22 mouse cellular contexts compared by ENCODE assay signal in the genomic region with DNA sequence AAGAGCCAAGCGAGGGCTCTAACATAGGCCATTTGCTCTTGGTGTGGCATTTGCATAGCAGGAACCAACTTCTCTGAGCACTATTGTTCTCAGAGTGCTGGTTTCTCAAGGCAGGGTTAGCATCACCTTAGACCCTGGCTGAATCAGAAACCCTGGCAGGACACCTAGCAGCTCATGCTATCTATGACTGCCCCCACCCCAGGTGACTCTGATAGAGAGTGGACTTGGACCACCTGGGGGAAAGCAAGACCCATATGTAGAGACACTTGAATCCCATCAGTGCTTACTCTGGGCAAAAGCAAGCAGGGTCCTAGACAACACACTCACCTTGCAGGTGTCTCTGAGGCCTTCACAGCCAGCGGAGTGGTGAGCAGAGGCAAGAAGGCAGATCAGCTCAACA.
"Had no signal": no experiment of that assay in that cellular context is flagged by ENCODE, and none has a peak within 500 bp of the region (broad histone marks: within the 10 kb centered on the region; RNA-seq: fewer than 3 reads in every experiment).

No protein-coding gene starts in this region.

- DNase-seq: kidney, adult 18-20 months; kidney, adult 9 months; kidney, postnatal 14 days; kidney, postnatal 4 days; left cerebral cortex, postnatal 4 days; lung, postnatal 10 days; lung, postnatal 36 days; retina, postnatal 1 day; thymus, adult 18-20 months; thymus, postnatal 36 days had no signal

- H3K36me3 ChIP-seq: intestine, embryonic 15.5 days; limb, embryonic 12.5 days; limb, embryonic 15.5 days; lung, embryonic 15.5 days; midbrain, embryonic 10.5 days; midbrain, embryonic 13.5 days; neural tube, embryonic 13.5 days had no signal

- H3K4me1 ChIP-seq: intestine, embryonic 15.5 days; megakaryocyte, embryonic 14.5 days; midbrain, embryonic 10.5 days; midbrain, embryonic 13.5 days; neural tube, embryonic 13.5 days had no signal

- H3K27ac ChIP-seq: intestine, embryonic 15.5 days; limb, embryonic 12.5 days; limb, embryonic 15.5 days; liver, embryonic 14.5 days; lung, embryonic 15.5 days; midbrain, embryonic 10.5 days; midbrain, embryonic 13.5 days; neural tube, embryonic 13.5 days; stomach, postnatal 0 days had no signal

- H3K9me3 ChIP-seq: intestine, embryonic 15.5 days; limb, embryonic 12.5 days; limb, embryonic 15.5 days; lung, embryonic 15.5 days; megakaryocyte, embryonic 14.5 days; midbrain, embryonic 10.5 days; midbrain, embryonic 13.5 days; neural tube, embryonic 13.5 days had no signal

- H3K9ac ChIP-seq: intestine, embryonic 15.5 days; limb, embryonic 12.5 days; limb, embryonic 15.5 days; liver, embryonic 14.5 days; lung, embryonic 15.5 days; midbrain, embryonic 13.5 days; neural tube, embryonic 13.5 days had no signal

- H3K4me2 ChIP-seq: intestine, embryonic 15.5 days; limb, embryonic 12.5 days; limb, embryonic 15.5 days; lung, embryonic 15.5 days; midbrain, embryonic 13.5 days; neural tube, embryonic 13.5 days had no signal

- ATAC-seq: intestine, embryonic 15.5 days; midbrain, embryonic 13.5 days; midbrain, embryonic 16.5 days had no signal

- H3K27me3 ChIP-seq: intestine, embryonic 15.5 days; limb, embryonic 12.5 days; limb, embryonic 15.5 days; lung, embryonic 15.5 days; midbrain, embryonic 13.5 days; neural tube, embryonic 13.5 days had no signal

- H3K4me3 ChIP-seq: intestine, embryonic 15.5 days; limb, embryonic 12.5 days; limb, embryonic 15.5 days; lung, embryonic 15.5 days; megakaryocyte, embryonic 14.5 days; midbrain, embryonic 10.5 days; midbrain, embryonic 13.5 days; myocyte; neural tube, embryonic 13.5 days had no signal
